Mouse (Mus musculus) 3T3-L1 (cell line): ENCODE data around the gene Prlr.

Experiments used
- DNase-seq: peaks from one replicate; pipeline ENCODE4 v3.0.0-alpha.2; 2015; ENCODE audit warnings: low read depth, low spot score

Prlr gene

GRCm38 (mm10) chr15:10177083-10177482 lies at the start of gene Prlr:
Gene Prlr (plus strand): TSS chr15:10177238.
- no peak for DNase-seq

GRCm38 (mm10) chr15:10133781-10134180 lies 43.3 kb upstream of the Prlr start:
- DNase-seq, result no peak

GRCm38 (mm10) chr15:10134889-10135288 lies 42.1 kb upstream of the Prlr start:
- DNase-seq, result no peak

- peak; percentile 7 for DNase-seq
Measured at GRCm38 (mm10) chr15:10144520-10144919, 32.5 kb upstream of the Prlr start.

GRCm38 (mm10) chr15:10148196-10148595 lies 28.8 kb upstream of the Prlr start:
- no peak for DNase-seq

GRCm38 (mm10) chr15:10160663-10161062 lies 16.4 kb upstream of the Prlr start:
- no peak for DNase-seq

GRCm38 (mm10) chr15:10175078-10175477 lies 2.0 kb upstream of the Prlr start:
- no peak for DNase-seq

GRCm38 (mm10) chr15:10175656-10176055 lies 1.4 kb upstream of the Prlr start:
- DNase-seq, result peak; percentile 62

GRCm38 (mm10) chr15:10177519-10178130 lies 587 bp downstream of the Prlr start:
- DNase-seq, result no peak

- no peak for DNase-seq
Measured at GRCm38 (mm10) chr15:10178131-10178566, 1.1 kb downstream of the Prlr start.

GRCm38 (mm10) chr15:10180694-10181093 lies 3.7 kb downstream of the Prlr start:
- DNase-seq, result no peak

- no peak for DNase-seq
Measured at GRCm38 (mm10) chr15:10192101-10192630, 15.1 kb downstream of the Prlr start.

GRCm38 (mm10) chr15:10200991-10201390 lies 24.0 kb downstream of the Prlr start:
- no peak for DNase-seq

- no peak for DNase-seq
Measured at GRCm38 (mm10) chr15:10202504-10203302, 25.7 kb downstream of the Prlr start.

GRCm38 (mm10) chr15:10210261-10210770 lies 33.3 kb downstream of the Prlr start:
- no peak for DNase-seq

GRCm38 (mm10) chr15:10211992-10212391 lies 35.0 kb downstream of the Prlr start:
- DNase-seq, result no peak

GRCm38 (mm10) chr15:10213213-10213612 lies 36.2 kb downstream of the Prlr start:
- no peak for DNase-seq

- peak; percentile 15 for DNase-seq
Measured at GRCm38 (mm10) chr15:10213710-10214109, 36.7 kb downstream of the Prlr start.

GRCm38 (mm10) chr15:10215719-10216118 lies 38.7 kb downstream of the Prlr start:
- DNase-seq, result no peak

- DNase-seq, result no peak
Measured at GRCm38 (mm10) chr15:10216189-10216588, 39.2 kb downstream of the Prlr start.

- no peak for DNase-seq
Measured at GRCm38 (mm10) chr15:10223614-10224155, 46.6 kb downstream of the Prlr start.

GRCm38 (mm10) chr15:10225701-10226100 lies 48.7 kb downstream of the Prlr start:
- DNase-seq, result no peak
